Mouse (Mus musculus): ENCODE measurements at regions not wholly inside any gene's neighbourhood (a gene's known extent, or its start where the extent isn't known, plus 50 kb on each side); places are given as distances from the start of the nearest gene placed in this dataset.
A peak's percentile ranks its signal among the peaks of the same experiment; 100 is the strongest.

- DNase-seq = no peak
Measured at GRCm38 (mm10) chr7:115382876-115383275, 639.4 kb downstream of the Insc start.

GRCm38 (mm10) chr7:115388874-115389273 is 645.4 kb downstream of the Insc start:
- DNase-seq = no peak

GRCm38 (mm10) chr7:115392520-115392919 is 646.1 kb downstream of the Sox6 start:
- no peak for DNase-seq

GRCm38 (mm10) chr7:115398202-115398601 is 640.4 kb downstream of the Sox6 start:
- no peak for DNase-seq

GRCm38 (mm10) chr7:115399461-115399860 is 639.1 kb downstream of the Sox6 start:
- DNase-seq = no peak

GRCm38 (mm10) chr7:115407889-115408288 is 630.7 kb downstream of the Sox6 start:
- DNase-seq = no peak

- no peak for DNase-seq
Measured at GRCm38 (mm10) chr7:115408915-115409314, 629.7 kb downstream of the Sox6 start.

- no peak for DNase-seq
Measured at GRCm38 (mm10) chr7:115410501-115411230, 627.9 kb downstream of the Sox6 start.

- peak; percentile 37 to 66 for DNase-seq
Measured at GRCm38 (mm10) chr7:115411456-115411855, 627.1 kb downstream of the Sox6 start.

GRCm38 (mm10) chr7:115415147-115415561 is 623.4 kb downstream of the Sox6 start:
- DNase-seq = no peak
